Mouse (Mus musculus): Measurements from ENCODE around the gene Myh9. TPM values are rescaled to one million over a fixed set of nuclear protein-coding genes. Genes with fewer than 3 reads are reported as not detected.
"Not testable (repeated sequence)": the region's sequence is repeated elsewhere in the genome, so short reads cannot be mapped to it uniquely, and the experiment has no call there.

Myh9 gene
- polyA plus RNA-seq, 1 experiment, result 38.7 TPM

DNA sequence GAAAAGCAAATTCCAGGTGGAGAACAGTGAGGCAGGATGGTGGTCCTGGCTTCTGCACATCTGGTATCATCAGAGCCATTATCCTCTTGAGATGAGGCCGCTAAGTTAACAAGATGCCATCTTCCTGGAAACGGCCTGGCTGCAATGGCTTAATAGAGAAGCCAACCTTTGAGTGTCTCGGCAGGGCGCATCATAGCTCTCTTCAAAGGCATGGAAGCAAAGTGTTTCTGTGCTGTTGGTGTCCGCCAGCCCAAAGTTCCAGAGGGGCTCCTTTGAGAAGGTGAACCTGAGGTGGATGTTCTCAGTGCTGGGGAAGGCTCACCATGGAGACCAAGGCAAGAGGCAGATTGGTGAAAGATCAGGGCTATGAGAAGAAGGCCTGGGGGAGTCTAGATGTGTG, 110.4 kb downstream of the Myh9 start:
- DNase-seq (ENCODE audit: extremely low spot score in 1 of 2, low spot score in 1 of 2), result no peak

DNA sequence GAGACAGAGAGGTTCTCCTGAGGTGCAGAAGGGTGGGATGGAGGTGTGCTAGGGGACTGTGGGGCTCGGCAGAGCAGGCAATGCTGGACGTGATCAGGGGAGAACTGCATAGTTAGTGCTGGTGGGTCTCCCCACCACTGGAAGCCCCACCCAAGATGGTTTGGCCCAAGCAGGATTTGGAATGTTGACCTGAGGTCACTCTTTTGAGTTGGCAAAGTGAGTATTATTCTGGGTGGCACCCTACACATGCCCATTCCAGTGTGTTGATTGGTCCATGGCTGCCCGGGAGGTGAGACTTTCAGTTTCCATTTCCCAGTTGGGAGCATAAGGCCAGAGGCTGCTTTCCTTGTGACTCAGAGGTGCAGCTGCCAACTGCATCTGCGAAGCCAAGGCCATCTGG, 113.2 kb downstream of the Myh9 start, which contains the start of gene Apol9b:
Gene Apol9b (plus strand): TSS at position 301 of the 400 bp plus-strand sequence.
- DNase-seq (ENCODE audit: extremely low spot score in 1 of 2, low spot score in 1 of 2), result not testable (repeated sequence)

- not testable (repeated sequence) for DNase-seq (ENCODE audit: extremely low spot score in 1 of 2, low spot score in 1 of 2)
These were observed 114.2 kb downstream of the Myh9 start for GRCm38 (mm10) chr15:77727745-77728144.

DNA sequence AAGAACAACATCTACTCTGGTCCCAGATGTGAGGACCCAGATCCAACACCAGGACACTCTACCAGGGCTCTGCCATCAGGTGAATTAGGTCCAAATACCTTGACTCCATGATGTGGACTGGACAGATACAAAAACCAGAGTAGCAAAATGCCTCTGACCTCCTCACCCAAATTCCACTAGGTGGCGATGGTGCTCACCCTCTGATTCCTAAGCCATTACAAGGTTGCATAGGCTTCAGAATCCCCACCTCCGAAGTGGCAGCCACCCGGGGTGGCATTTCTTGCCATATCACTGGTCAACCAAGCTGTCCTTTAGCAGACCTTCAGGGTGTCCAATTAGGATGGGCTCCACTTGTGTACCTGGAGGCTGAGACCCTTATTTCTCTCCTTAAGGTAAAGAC, 114.8 kb downstream of the Myh9 start:
- peak in 1 of 2 experiments; percentile 8 for DNase-seq (ENCODE audit: extremely low spot score in 1 of 2, low spot score in 1 of 2)

GRCm38 (mm10) chr15:77725393-77726020, 116.5 kb downstream of the Myh9 start:
- not testable (repeated sequence) for DNase-seq (ENCODE audit: extremely low spot score in 1 of 2, low spot score in 1 of 2)

- not testable (repeated sequence) for DNase-seq (ENCODE audit: extremely low spot score in 1 of 2, low spot score in 1 of 2)
These were observed 117.6 kb downstream of the Myh9 start for GRCm38 (mm10) chr15:77724208-77724911.

DNA sequence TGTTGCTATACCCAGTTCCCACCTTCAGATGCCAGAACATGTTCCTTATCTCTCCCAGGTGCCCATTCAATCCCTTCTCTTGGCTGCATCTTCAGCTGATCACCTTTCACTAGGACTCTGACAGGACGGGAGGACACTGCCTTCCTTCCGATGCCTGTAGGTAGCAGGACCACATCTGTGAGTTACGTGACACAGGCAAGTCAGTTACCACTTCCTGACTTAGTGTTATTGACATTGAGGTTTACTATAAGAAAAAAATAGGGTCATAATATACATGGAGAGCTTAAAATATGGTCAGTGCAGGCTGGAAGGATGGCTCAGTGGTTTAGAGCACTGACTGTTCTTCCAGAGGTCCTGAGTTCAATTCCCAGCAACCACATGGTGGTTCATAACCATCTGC, 120.5 kb downstream of the Myh9 start:
- DNase-seq (ENCODE audit: extremely low spot score in 1 of 2, low spot score in 1 of 2), result not testable (repeated sequence)

GRCm38 (mm10) chr15:77718240-77718639, 123.7 kb downstream of the Myh9 start:
- DNase-seq (ENCODE audit: extremely low spot score in 1 of 2, low spot score in 1 of 2), result not testable (repeated sequence)

Other genes with a start within 250 kb of the Myh9 start
- 0.29 and 0.60 TPM in 2 replicates for gene Apol10b, start 246.1 kb downstream of the Myh9 start, polyA plus RNA-seq (2012; rRNA removed)
- gene Gm36245, start 242.9 kb downstream of the Myh9 start, polyA plus RNA-seq (2012; rRNA removed), result not detected in 2 replicates
- not detected in 2 replicates for gene Apol11b, start 198.9 kb downstream of the Myh9 start, polyA plus RNA-seq (2012; rRNA removed)
- gene Apol7e, start 143.3 kb downstream of the Myh9 start, polyA plus RNA-seq (2012; rRNA removed), result 0.04 and 0.11 TPM in 2 replicates
- gene Apol9b, start 113.1 kb downstream of the Myh9 start, polyA plus RNA-seq (2012; rRNA removed), result 0.74 and 1.3 TPM in 2 replicates
- 4.0 and 5.2 TPM in 2 replicates for gene Apol8, start 85.2 kb downstream of the Myh9 start, polyA plus RNA-seq (2012; rRNA removed)
- 198 and 213 TPM in 2 replicates for gene Txn2, start 86.8 kb upstream of the Myh9 start, polyA plus RNA-seq (2012; rRNA removed)
- gene Foxred2, start 114.5 kb upstream of the Myh9 start, polyA plus RNA-seq (2012; rRNA removed), result 15.5 and 17.0 TPM in 2 replicates
- gene Eif3d, start 128.6 kb upstream of the Myh9 start, polyA plus RNA-seq (2012; rRNA removed), result 111 and 113 TPM in 2 replicates